Mouse (Mus musculus): ENCODE measurements around the gene Xaf1. TPM values are rescaled to one million over a fixed set of nuclear protein-coding genes. Genes with fewer than 3 reads are reported as not detected.
"Not testable (repeated sequence)": the region's sequence is repeated elsewhere in the genome, so short reads cannot be mapped to it uniquely, and the experiment has no call there.

The Xaf1 gene
- polyA plus RNA-seq, 1 experiment from 2014 or later = 8.0 TPM

- H3K4me1 ChIP-seq (ENCODE audit: control insufficient read depth in 2 of 2, insufficient read depth in 2 of 2, low read length in 2 of 2) = no peaks in the 10 kb centered on the region; a peak in 2 of 4 replicates
- H3K27ac ChIP-seq (replicated peaks in 1 of 2; ENCODE audit: control insufficient read depth in 1 of 2, insufficient read depth in 1 of 2, low read depth in 2 of 2, low read length in 2 of 2) = no peak overlapping the region
- ATAC-seq (ENCODE audit: insufficient number of reproducible peaks, insufficient read depth, low FRiP score, low read depth) = no peak
- H3K27me3 ChIP-seq (ENCODE audit: control insufficient read depth, insufficient read depth, low read length) = no peaks in the 10 kb centered on the region
- WGBS = 54% methylated on average over 5 of the region's 5 CpGs
- no peaks in the 10 kb centered on the region for H3K36me3 ChIP-seq (ENCODE audit: control insufficient read depth, insufficient read depth, low read length)
- H3K9ac ChIP-seq (ENCODE audit: low read length) = no peak overlapping the region
- no peak overlapping the region for H3K4me3 ChIP-seq (ENCODE audit: control insufficient read depth in 1 of 2, insufficient read depth in 1 of 2, low read depth in 1 of 2, low read length in 2 of 2)
- no peaks in the 10 kb centered on the region for H3K9me3 ChIP-seq (ENCODE audit: control insufficient read depth, low read length)
- H3K4me2 ChIP-seq (ENCODE audit: low read length) = no peak overlapping the region
These were observed 37.0 kb downstream of the Xaf1 start for GRCm38 (mm10) chr11:72338437-72338871.

- H3K9me3 ChIP-seq (ENCODE audit: control insufficient read depth, low read length) = no peaks in the 10 kb centered on the region
- WGBS = 82% methylated on average over 4 of the region's 4 CpGs
- no peaks in the 10 kb centered on the region for H3K36me3 ChIP-seq (ENCODE audit: control insufficient read depth, insufficient read depth, low read length)
- no peaks in the 10 kb centered on the region; a peak in 2 of 4 replicates for H3K4me1 ChIP-seq (ENCODE audit: control insufficient read depth in 2 of 2, insufficient read depth in 2 of 2, low read length in 2 of 2)
- H3K27me3 ChIP-seq (ENCODE audit: control insufficient read depth, insufficient read depth, low read length) = no peaks in the 10 kb centered on the region
- no peak overlapping the region for H3K27ac ChIP-seq (replicated peaks in 1 of 2; ENCODE audit: control insufficient read depth in 1 of 2, insufficient read depth in 1 of 2, low read depth in 2 of 2, low read length in 2 of 2)
- no peak overlapping the region for H3K4me3 ChIP-seq (ENCODE audit: control insufficient read depth in 1 of 2, insufficient read depth in 1 of 2, low read depth in 1 of 2, low read length in 2 of 2)
- H3K4me2 ChIP-seq (ENCODE audit: low read length) = no peak overlapping the region
- ATAC-seq (ENCODE audit: insufficient number of reproducible peaks, insufficient read depth, low FRiP score, low read depth) = no peak
- no peak overlapping the region for H3K9ac ChIP-seq (ENCODE audit: low read length)
These were observed 38.3 kb downstream of the Xaf1 start for GRCm38 (mm10) chr11:72339716-72340115.

- H3K4me2 ChIP-seq (ENCODE audit: low read length) = 0 out of 2 replicates have a peak overlapping the region, but pooled peaks have one; percentile 3
- H3K27me3 ChIP-seq (ENCODE audit: control insufficient read depth, insufficient read depth, low read length) = no peaks in the 10 kb centered on the region
- H3K27ac ChIP-seq (replicated peaks in 1 of 2; ENCODE audit: control insufficient read depth in 1 of 2, insufficient read depth in 1 of 2, low read depth in 2 of 2, low read length in 2 of 2) = no peak overlapping the region
- H3K4me3 ChIP-seq (ENCODE audit: control insufficient read depth in 1 of 2, insufficient read depth in 1 of 2, low read depth in 1 of 2, low read length in 2 of 2) = no peak overlapping the region
- no peaks in the 10 kb centered on the region; a peak in 2 of 4 replicates for H3K4me1 ChIP-seq (ENCODE audit: control insufficient read depth in 2 of 2, insufficient read depth in 2 of 2, low read length in 2 of 2)
- H3K9me3 ChIP-seq (ENCODE audit: control insufficient read depth, low read length) = no peaks in the 10 kb centered on the region
- ATAC-seq (ENCODE audit: insufficient number of reproducible peaks, insufficient read depth, low FRiP score, low read depth) = no peak
- WGBS = 12% methylated on average over 7 of the region's 7 CpGs
- H3K9ac ChIP-seq (ENCODE audit: low read length) = no peak overlapping the region
- no peaks in the 10 kb centered on the region for H3K36me3 ChIP-seq (ENCODE audit: control insufficient read depth, insufficient read depth, low read length)
These were observed 41.3 kb downstream of the Xaf1 start for GRCm38 (mm10) chr11:72342549-72343237.

GRCm38 (mm10) chr11:72343238-72343625, 41.8 kb downstream of the Xaf1 start:
- 93% methylated on average over 5 of the region's 5 CpGs for WGBS
- not testable (repeated sequence) for H3K9me3 ChIP-seq (ENCODE audit: control insufficient read depth, low read length); H3K9ac ChIP-seq (ENCODE audit: low read length); H3K4me3 ChIP-seq (ENCODE audit: control insufficient read depth in 1 of 2, insufficient read depth in 1 of 2, low read depth in 1 of 2, low read length in 2 of 2); H3K4me1 ChIP-seq (ENCODE audit: control insufficient read depth in 2 of 2, insufficient read depth in 2 of 2, low read length in 2 of 2); H3K4me2 ChIP-seq (ENCODE audit: low read length); H3K36me3 ChIP-seq (ENCODE audit: control insufficient read depth, insufficient read depth, low read length); ATAC-seq (ENCODE audit: insufficient number of reproducible peaks, insufficient read depth, low FRiP score, low read depth); H3K27ac ChIP-seq (replicated peaks in 1 of 2; ENCODE audit: control insufficient read depth in 1 of 2, insufficient read depth in 1 of 2, low read depth in 2 of 2, low read length in 2 of 2); H3K27me3 ChIP-seq (ENCODE audit: control insufficient read depth, insufficient read depth, low read length)

- Histone ChIP-seq H3K4me1 (ENCODE audit: control insufficient read depth in 2 of 2, insufficient read depth in 2 of 2, low read length in 2 of 2) (no peaks in the 10 kb centered on the region; a peak in 1 of 4 replicates), H3K9ac (ENCODE audit: low read length) (no peak overlapping the region), H3K27ac (replicated peaks in 1 of 2; ENCODE audit: control insufficient read depth in 1 of 2, insufficient read depth in 1 of 2, low read depth in 2 of 2, low read length in 2 of 2) (no peak overlapping the region), H3K36me3 (ENCODE audit: control insufficient read depth, insufficient read depth, low read length) (no peaks in the 10 kb centered on the region), H3K4me2 (ENCODE audit: low read length) (no peak overlapping the region), H3K4me3 (ENCODE audit: control insufficient read depth in 1 of 2, insufficient read depth in 1 of 2, low read depth in 1 of 2, low read length in 2 of 2) (no peak overlapping the region), H3K27me3 (ENCODE audit: control insufficient read depth, insufficient read depth, low read length) (no peaks in the 10 kb centered on the region), H3K9me3 (ENCODE audit: control insufficient read depth, low read length) (no peaks in the 10 kb centered on the region)
- WGBS = 21% methylated on average over 8 of the region's 8 CpGs
- no peak for ATAC-seq (ENCODE audit: insufficient number of reproducible peaks, insufficient read depth, low FRiP score, low read depth)
These were observed 42.5 kb downstream of the Xaf1 start for GRCm38 (mm10) chr11:72343904-72344303.

GRCm38 (mm10) chr11:72344486-72344885, 43.1 kb downstream of the Xaf1 start:
- no peaks in the 10 kb centered on the region for H3K36me3 ChIP-seq (ENCODE audit: control insufficient read depth, insufficient read depth, low read length)
- H3K4me3 ChIP-seq (ENCODE audit: control insufficient read depth in 1 of 2, insufficient read depth in 1 of 2, low read depth in 1 of 2, low read length in 2 of 2) = no peak overlapping the region
- no peaks in the 10 kb centered on the region for H3K27me3 ChIP-seq (ENCODE audit: control insufficient read depth, insufficient read depth, low read length)
- no peak overlapping the region for H3K27ac ChIP-seq (replicated peaks in 1 of 2; ENCODE audit: control insufficient read depth in 1 of 2, insufficient read depth in 1 of 2, low read depth in 2 of 2, low read length in 2 of 2)
- H3K9me3 ChIP-seq (ENCODE audit: control insufficient read depth, low read length) = no peaks in the 10 kb centered on the region
- H3K4me2 ChIP-seq (ENCODE audit: low read length) = no peak overlapping the region
- WGBS = 90% methylated on average over 11 of the region's 11 CpGs
- no peak overlapping the region for H3K9ac ChIP-seq (ENCODE audit: low read length)
- no peak for ATAC-seq (ENCODE audit: insufficient number of reproducible peaks, insufficient read depth, low FRiP score, low read depth)
- H3K4me1 ChIP-seq (ENCODE audit: control insufficient read depth in 2 of 2, insufficient read depth in 2 of 2, low read length in 2 of 2) = no peaks in the 10 kb centered on the region; a peak in 1 of 4 replicates

- Histone ChIP-seq H3K9ac (ENCODE audit: low read length) (no peak overlapping the region), H3K4me3 (ENCODE audit: control insufficient read depth in 1 of 2, insufficient read depth in 1 of 2, low read depth in 1 of 2, low read length in 2 of 2) (no peak overlapping the region), H3K4me1 (ENCODE audit: control insufficient read depth in 2 of 2, insufficient read depth in 2 of 2, low read length in 2 of 2) (no peaks in the 10 kb centered on the region), H3K4me2 (ENCODE audit: low read length) (no peak overlapping the region), H3K27ac (replicated peaks in 1 of 2; ENCODE audit: control insufficient read depth in 1 of 2, insufficient read depth in 1 of 2, low read depth in 2 of 2, low read length in 2 of 2) (no peak overlapping the region), H3K36me3 (ENCODE audit: control insufficient read depth, insufficient read depth, low read length) (no peaks in the 10 kb centered on the region), H3K9me3 (ENCODE audit: control insufficient read depth, low read length) (no peaks in the 10 kb centered on the region), H3K27me3 (ENCODE audit: control insufficient read depth, insufficient read depth, low read length) (no peaks in the 10 kb centered on the region)
- ATAC-seq (ENCODE audit: insufficient number of reproducible peaks, insufficient read depth, low FRiP score, low read depth) = no peak
- WGBS = 45% methylated on average over 10 of the region's 10 CpGs
These were observed 47.1 kb downstream of the Xaf1 start for GRCm38 (mm10) chr11:72348563-72348962.

GRCm38 (mm10) chr11:72349016-72349415, 47.6 kb downstream of the Xaf1 start:
- 53% methylated on average over 8 of the region's 8 CpGs for WGBS
- Histone ChIP-seq H3K4me3 (ENCODE audit: control insufficient read depth in 1 of 2, insufficient read depth in 1 of 2, low read depth in 1 of 2, low read length in 2 of 2) (no peak overlapping the region), H3K9ac (ENCODE audit: low read length) (no peak overlapping the region), H3K9me3 (ENCODE audit: control insufficient read depth, low read length) (no peaks in the 10 kb centered on the region), H3K27ac (replicated peaks in 1 of 2; ENCODE audit: control insufficient read depth in 1 of 2, insufficient read depth in 1 of 2, low read depth in 2 of 2, low read length in 2 of 2) (no peak overlapping the region), H3K27me3 (ENCODE audit: control insufficient read depth, insufficient read depth, low read length) (no peaks in the 10 kb centered on the region), H3K4me1 (ENCODE audit: control insufficient read depth in 2 of 2, insufficient read depth in 2 of 2, low read length in 2 of 2) (no peaks in the 10 kb centered on the region), H3K36me3 (ENCODE audit: control insufficient read depth, insufficient read depth, low read length) (no peaks in the 10 kb centered on the region), H3K4me2 (ENCODE audit: low read length) (no peak overlapping the region)
- no peak for ATAC-seq (ENCODE audit: insufficient number of reproducible peaks, insufficient read depth, low FRiP score, low read depth)
